In genomic region chr6:122635315-122635714, GRCm38 (mm10) we compare ENCODE assay signal across 19 mouse cellular contexts. TPM values are rescaled to one million over a fixed set of nuclear protein-coding genes. Genes with fewer than 3 reads are reported as not detected.
DNase-seq lines count a peak whose midpoint lies in the region; ATAC-seq and TF ChIP-seq lines count a peak whose summit lies in the region.
"Had no signal": no experiment of that assay in that cellular context is flagged by ENCODE, and none has a peak within 500 bp of the region (broad histone marks: within the 10 kb centered on the region; RNA-seq: fewer than 3 reads in every experiment).

No protein-coding gene starts in this region.

- no peak overlapping the region for H3K27ac ChIP-seq in forebrain, embryonic 11.5 days (ENCODE audit: low read depth, low read length)
- H3K27ac ChIP-seq in forebrain, embryonic 13.5 days: no peak overlapping the region
- H3K27ac ChIP-seq in liver, postnatal 0 days (ENCODE audit: low read depth): no peak overlapping the region
- no peak overlapping the region for H3K27ac ChIP-seq in embryonic facial prominence, embryonic 10.5 days (replicated peaks)
- H3K27ac ChIP-seq: forebrain, embryonic 12.5 days; hindbrain, embryonic 15.5 days; kidney, postnatal 0 days; limb, embryonic 13.5 days; stomach, postnatal 0 days had no signal

- H3K9ac ChIP-seq in forebrain, embryonic 11.5 days (ENCODE audit: low read length): no peak overlapping the region
- H3K9ac ChIP-seq in forebrain, embryonic 13.5 days: no peak overlapping the region
- H3K9ac ChIP-seq in liver, postnatal 0 days (replicated peaks): no peak overlapping the region
- H3K9ac ChIP-seq: forebrain, embryonic 12.5 days; hindbrain, embryonic 15.5 days; limb, embryonic 13.5 days had no signal

- no peak overlapping the region for H3K4me2 ChIP-seq in forebrain, embryonic 11.5 days (ENCODE audit: low read depth, low read length, severe bottlenecking)
- H3K4me2 ChIP-seq in forebrain, embryonic 13.5 days: no peak overlapping the region
- H3K4me2 ChIP-seq in liver, postnatal 0 days (ENCODE audit: low read depth, low read length): no peak overlapping the region
- H3K4me2 ChIP-seq: forebrain, embryonic 12.5 days; hindbrain, embryonic 15.5 days; limb, embryonic 13.5 days had no signal

- H3K9me3 ChIP-seq in forebrain, embryonic 11.5 days (ENCODE audit: control insufficient read depth, low read length): no peaks in the 10 kb centered on the region
- no peaks in the 10 kb centered on the region for H3K9me3 ChIP-seq in forebrain, embryonic 13.5 days (replicated peaks)
- H3K9me3 ChIP-seq in liver, postnatal 0 days (ENCODE audit: low read length): no peaks in the 10 kb centered on the region
- no peaks in the 10 kb centered on the region for H3K9me3 ChIP-seq in embryonic facial prominence, embryonic 10.5 days
- H3K9me3 ChIP-seq: forebrain, embryonic 12.5 days; hindbrain, embryonic 15.5 days; limb, embryonic 13.5 days had no signal

- no peak overlapping the region for H3K4me3 ChIP-seq in forebrain, embryonic 11.5 days (ENCODE audit: low read depth, low read length)
- no peak overlapping the region for H3K4me3 ChIP-seq in forebrain, embryonic 13.5 days
- no peak overlapping the region for H3K4me3 ChIP-seq in liver, postnatal 0 days (ENCODE audit: low read depth, low read length)
- no peak overlapping the region for H3K4me3 ChIP-seq in embryonic facial prominence, embryonic 10.5 days
- H3K4me3 ChIP-seq: forebrain, embryonic 12.5 days; hindbrain, embryonic 15.5 days; limb, embryonic 13.5 days had no signal

- ATAC-seq in forebrain, embryonic 11.5 days (replicated peaks; ENCODE audit: low FRiP score): no peak
- ATAC-seq in forebrain, embryonic 13.5 days: no peak
- peak; percentile 29; the same call in 1 of the 2 replicates for ATAC-seq in liver, postnatal 0 days
- peak; percentile 91 for ATAC-seq in neutrophil, adult 5-6 weeks (ENCODE audit: extremely low read depth, insufficient number of reproducible peaks, low FRiP score, poor library complexity, severe bottlenecking)

- no peaks in the 10 kb centered on the region for H3K4me1 ChIP-seq in forebrain, embryonic 11.5 days (replicated peaks; ENCODE audit: control insufficient read depth, insufficient read depth, low read length)
- H3K4me1 ChIP-seq in forebrain, embryonic 13.5 days: no peaks in the 10 kb centered on the region
- no peaks in the 10 kb centered on the region for H3K4me1 ChIP-seq in liver, postnatal 0 days (ENCODE audit: insufficient read depth)
- no peaks in the 10 kb centered on the region for H3K4me1 ChIP-seq in embryonic facial prominence, embryonic 10.5 days
- H3K4me1 ChIP-seq: forebrain, embryonic 12.5 days; hindbrain, embryonic 15.5 days; limb, embryonic 13.5 days had no signal

- TF ChIP-seq CTCF in liver, postnatal 0 days (IDR thresholded peaks at IDR 0.05; ENCODE audit: low read depth): no peak

- DNase-seq in forebrain, embryonic 11.5 days (ENCODE audit: low spot score): peak; percentile 6
- peak; percentile 36 for DNase-seq in liver, postnatal 0 days
- DNase-seq in liver: no peak
- peak; percentile 10 for DNase-seq in lung, postnatal 10 days
- no peak for DNase-seq in embryonic facial prominence, embryonic 10.5 days (ENCODE audit: low spot score)
- no peak for DNase-seq in kidney, postnatal 25 days
- DNase-seq: cerebellum, adult 9-11 months; gastrocnemius, postnatal 10 days had no signal

- 88% methylated on average over 7 of the region's 7 CpGs for WGBS in forebrain, embryonic 11.5 days
- WGBS in forebrain, embryonic 13.5 days: 91% methylated on average over 7 of the region's 7 CpGs
- WGBS in liver, postnatal 0 days (ENCODE audit: insufficient replicate concordance): 52% methylated on average over 7 of the region's 7 CpGs
- WGBS in embryonic facial prominence, embryonic 10.5 days: 90% methylated on average over 7 of the region's 7 CpGs

- H3K27me3 ChIP-seq in forebrain, embryonic 11.5 days (ENCODE audit: control insufficient read depth, insufficient read depth, low read length): no peaks in the 10 kb centered on the region
- no peaks in the 10 kb centered on the region for H3K27me3 ChIP-seq in forebrain, embryonic 13.5 days
- no peaks in the 10 kb centered on the region for H3K27me3 ChIP-seq in liver, postnatal 0 days (ENCODE audit: insufficient read depth, low read length)
- no peaks in the 10 kb centered on the region for H3K27me3 ChIP-seq in embryonic facial prominence, embryonic 10.5 days (replicated peaks; ENCODE audit: low read depth, poor library complexity, severe bottlenecking)
- H3K27me3 ChIP-seq: forebrain, embryonic 12.5 days; hindbrain, embryonic 15.5 days; limb, embryonic 13.5 days had no signal

- H3K36me3 ChIP-seq in forebrain, embryonic 11.5 days (ENCODE audit: control insufficient read depth, insufficient read depth, low read length): no peaks in the 10 kb centered on the region
- H3K36me3 ChIP-seq in forebrain, embryonic 13.5 days (ENCODE audit: poor library complexity, severe bottlenecking): no peaks in the 10 kb centered on the region
- H3K36me3 ChIP-seq in liver, postnatal 0 days (replicated peaks; ENCODE audit: insufficient read depth, low read length): no peaks in the 10 kb centered on the region
- H3K36me3 ChIP-seq in embryonic facial prominence, embryonic 10.5 days (replicated peaks): no peaks in the 10 kb centered on the region
- H3K36me3 ChIP-seq: forebrain, embryonic 12.5 days; hindbrain, embryonic 15.5 days; limb, embryonic 13.5 days had no signal

- TF ChIP-seq EP300 in liver, postnatal 0 days (IDR thresholded peaks at IDR 0.05; ENCODE audit: low read depth): no peak

RNA-seq across cellular contexts. Expression of gene Dppa3, which starts 9.1 kb away (rescaled TPM):
- not detected in 2 replicates for polyA plus RNA-seq in forebrain, embryonic 11.5 days (2014; fragmentation: Nextera tagmentation; extraction: Ambion mirVana)
- not detected in 2 replicates for polyA plus RNA-seq in forebrain, embryonic 13.5 days (2015; fragmentation: Nextera tagmentation; extraction: Ambion mirVana)
- 0.16 TPM in 1 of 2 replicates, not detected in the other for polyA plus RNA-seq in liver, postnatal 0 days (2015; fragmentation: Nextera tagmentation; extraction: Ambion mirVana)
- not detected in 2 replicates for total RNA-seq in neutrophil, adult 5-6 weeks (2017)
- not detected in 2 replicates for polyA plus RNA-seq in embryonic facial prominence, embryonic 10.5 days (2016; fragmentation: Nextera tagmentation; extraction: Ambion mirVana)
- total RNA-seq: gastrocnemius, postnatal 10 days; left cerebral cortex, adult 18-20 months; megakaryocyte-erythroid progenitor cell, adult 5-6 weeks had no signal
- polyA plus RNA-seq: brain, embryonic 14.5 days; embryonic facial prominence, embryonic 11.5 days; forebrain, embryonic 12.5 days; hindbrain, embryonic 15.5 days; kidney, postnatal 0 days; limb, embryonic 13.5 days; stomach, postnatal 0 days had no signal

RNA-seq across cellular contexts. Expression of gene Gdf3, which starts 25.4 kb away (rescaled TPM):
- polyA plus RNA-seq in forebrain, embryonic 11.5 days (2014; fragmentation: Nextera tagmentation; extraction: Ambion mirVana): 0.11 TPM in 1 of 2 replicates, not detected in the other
- polyA plus RNA-seq in forebrain, embryonic 13.5 days (2015; fragmentation: Nextera tagmentation; extraction: Ambion mirVana): not detected in 2 replicates
- polyA plus RNA-seq in liver, postnatal 0 days (2015; fragmentation: Nextera tagmentation; extraction: Ambion mirVana): 0.47 and 1.0 TPM in 2 replicates
- 0.23 and 0.25 TPM in 2 replicates for total RNA-seq in neutrophil, adult 5-6 weeks (2017)
- 0.06 TPM in 1 of 2 replicates, not detected in the other for polyA plus RNA-seq in embryonic facial prominence, embryonic 10.5 days (2016; fragmentation: Nextera tagmentation; extraction: Ambion mirVana)
- total RNA-seq: gastrocnemius, postnatal 10 days; left cerebral cortex, adult 18-20 months had no signal
- polyA plus RNA-seq: brain, embryonic 14.5 days; embryonic facial prominence, embryonic 11.5 days; forebrain, embryonic 12.5 days; kidney, postnatal 0 days; stomach, postnatal 0 days had no signal

RNA-seq across cellular contexts. Expression of gene Apobec1, which starts 33.1 kb away (rescaled TPM):
- polyA plus RNA-seq in forebrain, embryonic 11.5 days (2014; fragmentation: Nextera tagmentation; extraction: Ambion mirVana): 1.2 and 1.7 TPM in 2 replicates
- polyA plus RNA-seq in forebrain, embryonic 13.5 days (2015; fragmentation: Nextera tagmentation; extraction: Ambion mirVana): 2.9 and 3.8 TPM in 2 replicates
- polyA plus RNA-seq in liver, postnatal 0 days (2015; fragmentation: Nextera tagmentation; extraction: Ambion mirVana): 11.9 and 12.3 TPM in 2 replicates
- 115 and 128 TPM in 2 replicates for total RNA-seq in neutrophil, adult 5-6 weeks (2017)
- polyA plus RNA-seq in embryonic facial prominence, embryonic 10.5 days (2016; fragmentation: Nextera tagmentation; extraction: Ambion mirVana): 0.89 and 0.96 TPM in 2 replicates

Comparison
In these comparisons a context has a peak if more than half of its experiments do, and no peak if none do; other contexts are left out.
1. DNase-seq: peak in forebrain, embryonic 11.5 days (single experiment), liver, postnatal 0 days (single experiment) and lung, postnatal 10 days (single experiment); none in liver (single experiment), embryonic facial prominence, embryonic 10.5 days (single experiment) and kidney, postnatal 25 days (0 of 2).
2. ATAC-seq: peak in liver, postnatal 0 days (single experiment) and neutrophil, adult 5-6 weeks (single experiment); none in forebrain, embryonic 11.5 days (single experiment) and forebrain, embryonic 13.5 days (single experiment).